Mouse (Mus musculus) Patski (cell line): ENCODE data around the gene Gcm1. TPM values are rescaled to one million over a fixed set of nuclear protein-coding genes. Genes with fewer than 3 reads are reported as not detected.

ENCODE experiments used
- ATAC-seq: fragments of 100-300 bp; one replicate; pipeline ENCODE4 v1.8.0; 2021
- CTCF ChIA-PET: fragments of 350-600 bp; sonication (Branson Sonifier 250); formaldehyde crosslinking; loops from one replicate; lab custom pipeline; 2022; ENCODE audit warnings: inconsistent platforms; lab: Charles Lee
- POLR2A ChIA-PET: fragments of 350-600 bp; sonication (Branson Sonifier 250); formaldehyde crosslinking; loops from one replicate; lab custom pipeline; 2022; ENCODE audit warnings: antibody characterized with exemption, inconsistent platforms; lab: Charles Lee
- DNase-seq: peaks from one replicate; pipeline ENCODE4 v3.0.0-alpha.2; 2011; ENCODE audit warnings: low read depth, low spot score
- H3K27me3 ChIP-seq: fragments of 371-371 bp; one replicate; pipeline ENCODE4 v1.5.1; 2021
- CTCF ChIP-seq: fragments of 100-300 bp; IDR thresholded peaks from one replicate; pipeline ENCODE4 v1.5.1; 2021
- in situ Hi-C: fragments of 300-500 bp; cut with MboI; formaldehyde crosslinking; loops from 3 replicates; pipeline ENCODE4 v1.11.1; 2018; ENCODE audit warnings: low pct_unique_long_range_greater_than_20kb, mixed read lengths
- polyA plus RNA-seq: library from polyadenylated mRNA; unstranded; gene quantifications from one replicate; pipeline ENCODE4 v1.2.3, GENCODE M21; 2021

Gcm1 gene
- polyA plus RNA-seq, 1 experiment from 2014 or later = 0.17 TPM

DNA sequence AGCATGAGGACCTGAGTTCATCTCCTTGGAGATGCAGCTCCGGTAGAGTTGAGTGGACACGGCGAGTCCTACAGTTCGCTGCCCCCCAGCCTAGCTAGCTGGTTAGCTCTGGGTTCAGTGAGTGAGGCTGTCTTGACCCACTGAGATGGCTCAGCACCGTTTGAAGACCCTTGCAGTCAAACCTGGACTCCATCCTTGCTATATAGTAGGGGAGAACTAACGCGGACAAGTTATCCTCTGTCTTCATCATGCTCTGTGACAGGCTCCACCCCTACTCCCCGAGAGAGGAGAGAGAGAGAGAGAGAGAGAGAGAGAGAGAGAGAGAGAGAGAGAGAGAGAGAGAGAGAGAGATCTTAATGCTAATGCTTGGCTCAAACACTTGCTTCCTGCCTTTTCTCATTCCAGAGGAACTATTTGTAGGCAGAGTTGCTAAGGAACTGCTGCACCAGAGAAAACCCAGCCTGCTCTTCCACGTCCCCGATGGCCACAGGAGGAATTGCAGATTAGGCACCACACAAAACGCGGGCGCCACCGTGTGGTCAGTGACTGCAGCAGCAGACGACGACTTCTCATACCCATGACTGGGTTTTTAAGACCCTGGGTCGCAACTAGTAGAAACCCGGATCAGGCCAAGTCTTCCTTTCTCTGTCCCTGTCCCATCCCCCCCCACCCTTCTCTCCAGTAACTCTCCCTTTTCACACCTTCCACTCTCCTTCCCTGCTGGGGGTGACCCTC, 12.8 kb upstream of the Gcm1 start:
- ChIA-PET CTCF (interaction anchor here (3.0 kb wide), 1 partner anchor 25 kb away, joined by 13 read pairs; no protein-coding TSS in a partner anchor), POLR2A (interaction anchor here (0.6 kb wide), 1 partner anchor 126 kb away, joined by 3 read pairs; no protein-coding TSS in a partner anchor)
- peak; percentile 98 for TF ChIP-seq CTCF
- in situ Hi-C loops = loop anchor here (10.0 kb wide), 1 partner anchor 374 kb away; no protein-coding TSS in a partner anchor
- no peak for DNase-seq
- no peaks in the 10 kb centered on the region for H3K27me3 ChIP-seq
- peak; percentile 85 for ATAC-seq

DNA sequence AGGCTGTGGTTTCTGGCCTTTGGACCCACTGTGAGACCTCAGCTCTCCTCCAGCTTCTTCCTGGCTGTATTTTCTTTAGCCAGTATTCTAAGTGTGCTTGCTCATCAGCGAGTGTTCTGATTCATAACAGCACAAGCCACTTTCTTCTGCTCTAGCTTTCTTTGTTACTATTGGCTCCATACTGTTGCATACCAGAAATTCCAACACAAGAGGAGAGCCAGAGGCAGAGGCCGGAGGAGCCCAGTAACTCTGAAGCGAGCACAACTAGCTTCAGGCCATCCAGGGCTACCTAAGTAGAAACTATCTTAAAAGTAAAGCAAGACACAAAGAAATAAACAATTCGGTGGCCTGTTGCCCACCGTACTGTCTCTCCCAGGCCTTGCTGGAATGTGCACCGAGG, 6.6 kb upstream of the Gcm1 start:
- ATAC-seq (peak; percentile 90), DNase-seq (no peak)
- ChIA-PET CTCF (interaction anchor here (0.7 to 2.2 kb wide), 6 partner anchors 9 to 243 kb away, joined by 3 to 8 read pairs (median 4); no protein-coding TSS in a partner anchor), POLR2A (no interaction called here)
- H3K27me3 ChIP-seq = no peaks in the 10 kb centered on the region
- TF ChIP-seq CTCF = no peak
- in situ Hi-C loops = no loop called here

DNA sequence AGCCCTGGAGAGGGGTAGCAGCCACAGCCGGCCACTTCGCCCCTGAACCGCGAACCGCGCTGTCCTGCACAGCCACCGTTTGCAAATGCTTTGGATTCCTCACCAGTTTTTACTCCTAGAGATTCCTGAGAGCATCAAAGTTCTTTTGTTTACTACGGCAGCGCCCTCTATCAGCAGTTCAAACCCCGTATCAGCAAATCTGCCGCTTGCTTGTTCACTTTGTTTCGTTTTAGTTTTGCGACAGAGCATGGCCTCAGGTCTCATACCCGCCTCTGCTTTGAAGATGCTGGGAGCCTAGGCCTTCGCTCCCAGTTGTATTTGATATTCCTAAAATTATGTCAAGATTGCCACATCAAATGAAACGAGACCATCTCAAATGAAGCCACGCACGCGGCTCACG, 5.0 kb upstream of the Gcm1 start:
- no peak for ATAC-seq
- no peaks in the 10 kb centered on the region for H3K27me3 ChIP-seq
- DNase-seq = no peak
- in situ Hi-C loops = no loop called here
- no peak for TF ChIP-seq CTCF
- POLR2A ChIA-PET = no interaction called here
- CTCF ChIA-PET = interaction anchor here (0.6 kb wide), 1 partner anchor 16 kb away, joined by 3 read pairs; no protein-coding TSS in a partner anchor

DNA sequence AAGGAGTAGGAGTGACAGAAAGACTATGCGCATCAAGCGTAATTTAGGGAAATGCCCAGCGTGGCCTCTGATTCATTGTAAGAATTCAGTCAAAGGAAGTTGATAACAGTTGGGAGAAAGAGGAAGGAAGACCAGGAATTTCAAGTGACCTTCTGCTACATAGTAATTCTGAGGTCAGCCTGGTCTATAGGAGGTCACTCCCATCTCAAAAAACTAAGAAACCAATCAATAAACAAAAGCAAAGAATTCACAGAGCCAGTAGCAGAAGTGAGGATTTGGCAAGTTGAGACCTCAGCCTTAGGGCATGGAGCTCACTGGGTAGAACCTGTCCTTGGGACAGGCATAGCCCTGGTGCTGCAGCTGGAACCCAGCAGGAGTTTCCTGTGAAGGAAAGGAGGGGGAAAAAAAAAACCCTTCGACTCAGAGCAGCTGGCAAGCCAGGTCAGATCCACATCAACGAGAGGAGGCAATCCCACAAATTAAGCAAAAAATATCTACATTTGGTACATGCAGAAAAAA, 1.2 kb upstream of the Gcm1 start:
- ChIA-PET POLR2A (interaction anchor here (0.7 kb wide), 1 partner anchor 15 kb away, joined by 3 read pairs; no protein-coding TSS in a partner anchor), CTCF (interaction anchor here (0.9 to 1.2 kb wide), 2 partner anchors 11 to 212 kb away, joined by 3 read pairs; no protein-coding TSS in a partner anchor)
- in situ Hi-C loops = no loop called here
- H3K27me3 ChIP-seq = no peaks in the 10 kb centered on the region
- ATAC-seq (no peak), DNase-seq (no peak)
- no peak for TF ChIP-seq CTCF

DNA sequence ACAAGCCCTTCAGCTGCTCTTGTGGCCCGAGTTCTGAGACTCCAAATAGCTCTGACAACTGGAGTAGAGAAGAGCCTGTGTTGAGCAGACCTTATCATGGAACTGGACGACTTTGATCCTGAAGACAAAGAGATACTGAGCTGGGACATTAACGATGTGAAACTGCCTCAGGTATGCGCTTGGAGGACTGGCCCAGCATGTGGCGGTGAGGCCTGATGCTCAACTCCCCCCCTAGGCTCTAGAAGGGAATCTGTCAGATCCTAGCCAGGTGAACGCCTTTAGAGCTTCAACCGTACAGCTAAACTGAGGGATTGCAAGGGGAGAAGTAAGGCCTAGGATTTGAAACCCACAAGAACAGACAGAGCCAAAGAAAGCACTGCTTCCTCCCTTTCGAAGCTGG, 2.1 kb downstream of the Gcm1 start:
- CTCF ChIA-PET = interaction anchor here (1.0 to 1.8 kb wide), 3 partner anchors 9 to 11 kb away, joined by 3 to 5 read pairs (median 3); no protein-coding TSS in a partner anchor
- H3K27me3 ChIP-seq = no peaks in the 10 kb centered on the region
- POLR2A ChIA-PET = no interaction called here
- in situ Hi-C loops = no loop called here
- no peak for TF ChIP-seq CTCF
- DNase-seq = no peak
- no peak for ATAC-seq

DNA sequence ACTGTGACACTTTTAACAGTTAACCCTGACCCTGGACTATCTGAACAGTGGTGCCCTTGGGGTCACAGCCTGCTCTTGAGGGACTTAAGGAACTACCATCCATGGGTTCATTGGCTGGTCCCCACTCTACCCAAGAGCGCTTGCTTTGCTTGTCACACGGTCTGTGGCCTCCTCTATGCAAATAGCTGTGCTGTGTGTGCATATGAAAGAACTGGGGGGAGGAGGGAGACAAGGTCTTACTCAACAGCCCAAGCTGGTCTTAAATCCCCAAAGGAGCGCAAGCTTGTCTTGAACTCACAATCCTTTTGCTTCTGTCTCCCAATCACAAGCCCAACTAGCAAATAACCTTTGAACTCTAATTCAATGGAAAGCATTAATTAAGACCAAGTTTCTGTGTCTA, 2.6 kb downstream of the Gcm1 start:
- no peak for TF ChIP-seq CTCF
- H3K27me3 ChIP-seq = no peaks in the 10 kb centered on the region
- CTCF ChIA-PET = interaction anchor here (1.4 to 1.8 kb wide), 2 partner anchors 10 kb away, joined by 3 to 5 read pairs; no protein-coding TSS in a partner anchor
- DNase-seq (no peak), ATAC-seq (no peak)
- POLR2A ChIA-PET = no interaction called here
- in situ Hi-C loops = no loop called here

DNA sequence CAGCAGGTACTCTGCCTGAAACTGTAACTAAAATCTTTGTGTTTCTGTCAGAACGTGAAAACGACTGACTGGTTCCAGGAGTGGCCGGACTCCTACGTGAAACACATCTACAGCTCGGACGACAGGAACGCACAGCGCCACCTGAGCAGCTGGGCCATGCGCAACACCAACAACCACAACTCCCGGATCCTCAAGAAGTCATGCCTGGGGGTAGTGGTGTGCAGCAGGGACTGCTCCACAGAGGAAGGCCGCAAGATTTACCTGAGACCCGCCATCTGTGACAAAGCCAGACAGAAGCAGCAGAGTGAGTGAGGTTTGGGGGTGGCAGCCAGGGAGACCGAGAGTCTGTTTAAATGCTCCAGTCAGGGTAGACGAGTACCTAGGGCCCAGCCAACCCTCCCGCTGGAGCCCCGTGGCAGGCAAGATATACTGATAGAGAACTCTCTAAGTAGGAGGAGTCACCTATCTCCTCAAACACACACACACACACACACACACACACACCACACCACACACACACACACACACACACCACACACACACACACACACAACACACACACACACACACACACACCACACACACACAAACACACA, 7.9 kb downstream of the Gcm1 start:
- in situ Hi-C loops = no loop called here
- ChIA-PET POLR2A (no interaction called here), CTCF (no interaction called here)
- DNase-seq (no peak), ATAC-seq (no peak)
- H3K27me3 ChIP-seq = no peaks in the 10 kb centered on the region
- TF ChIP-seq CTCF = no peak

DNA sequence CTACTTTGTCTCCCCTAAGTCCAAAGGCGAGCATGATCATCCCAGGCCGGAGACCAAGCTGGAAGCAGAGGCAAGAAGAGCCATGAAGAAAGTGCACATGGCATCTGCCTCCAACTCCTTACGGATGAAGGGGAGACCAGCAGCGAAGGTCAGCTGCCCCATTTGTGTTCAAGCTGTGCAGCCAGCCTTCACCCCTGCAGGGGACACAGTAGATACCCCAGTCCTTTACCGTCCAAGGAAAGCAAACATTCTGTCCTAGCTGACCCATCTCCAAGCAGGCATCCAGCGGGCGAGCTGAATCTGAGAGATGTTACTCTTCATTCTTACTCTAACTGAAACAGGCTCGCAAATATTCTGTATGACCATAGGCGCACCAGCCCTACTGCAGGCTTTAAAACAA, 10.7 kb downstream of the Gcm1 start:
- POLR2A ChIA-PET = interaction anchor here (0.6 kb wide), 1 partner anchor 12 kb away, joined by 3 read pairs; no protein-coding TSS in a partner anchor
- TF ChIP-seq CTCF = no peak
- DNase-seq = no peak
- in situ Hi-C loops = no loop called here
- no peaks in the 10 kb centered on the region for H3K27me3 ChIP-seq
- ATAC-seq = no peak
- CTCF ChIA-PET = interaction anchor here (0.7 to 3.0 kb wide), 6 partner anchors 10 to 51 kb away, joined by 3 to 13 read pairs (median 4); no protein-coding TSS in a partner anchor

DNA sequence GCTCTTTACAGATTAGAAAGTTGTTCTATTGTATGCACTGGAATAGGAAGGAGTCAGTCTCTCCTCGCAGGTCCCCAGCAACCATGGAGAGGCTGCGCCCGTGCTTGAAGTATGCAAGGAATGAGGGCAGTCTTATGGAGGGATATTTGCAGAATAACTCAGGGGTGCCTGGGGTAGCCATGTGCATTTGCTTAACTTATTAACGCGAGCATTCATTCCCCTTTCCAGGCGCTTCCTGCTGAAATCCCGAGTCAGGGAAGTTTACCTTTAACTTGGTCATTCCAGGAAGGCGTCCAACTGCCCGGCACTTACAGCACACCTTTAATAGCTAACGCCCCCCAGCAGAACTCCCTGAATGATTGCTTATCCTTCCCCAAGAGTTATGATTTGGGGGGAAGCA, 12.4 kb downstream of the Gcm1 start:
- ChIA-PET POLR2A (no interaction called here), CTCF (interaction anchor here (1.5 to 3.0 kb wide), 3 partner anchors 10 to 25 kb away, joined by 5 to 13 read pairs (median 7); no protein-coding TSS in a partner anchor)
- in situ Hi-C loops = no loop called here
- H3K27me3 ChIP-seq = no peaks in the 10 kb centered on the region
- DNase-seq (peak; percentile 9), ATAC-seq (peak; percentile 98)
- no peak for TF ChIP-seq CTCF

DNA sequence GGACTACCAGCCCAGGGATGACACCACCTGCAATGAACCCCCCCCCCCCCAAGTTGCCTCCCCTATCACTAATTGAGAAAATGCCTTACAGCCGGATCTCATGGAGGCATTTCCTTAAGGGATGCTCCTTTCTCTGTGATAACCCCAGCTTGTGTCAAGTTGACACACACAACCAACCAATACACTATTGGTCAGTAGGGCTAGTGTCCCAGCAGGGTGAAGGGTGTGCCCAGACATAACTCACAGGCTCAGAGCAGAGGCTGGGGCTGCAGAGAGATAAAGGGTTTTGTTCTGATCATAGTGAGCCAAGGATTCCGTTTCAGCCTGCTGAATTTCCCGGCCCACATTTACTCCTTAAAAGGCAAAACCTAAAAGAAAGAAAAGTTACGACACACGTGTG, 18.8 kb downstream of the Gcm1 start:
- POLR2A ChIA-PET = no interaction called here
- in situ Hi-C loops = no loop called here
- TF ChIP-seq CTCF = no peak

More for the DNA sequence above, 18.8 kb downstream of the Gcm1 start:
- CTCF ChIA-PET = no interaction called here
- ATAC-seq = no peak
- H3K27me3 ChIP-seq = no peaks in the 10 kb centered on the region
- DNase-seq = no peak
